Mouse (Mus musculus) liver, adult 2 months (tissue): ENCODE results near the gene Unc13a.

Experiments
- CTCF ChIP-seq: fragments of 200-500 bp; IDR thresholded peaks from 2 replicates; pipeline ENCODE4 v1.5.1; 2011; ENCODE audit warnings: low read depth, low read length, control low read depth
- POLR2A ChIP-seq: fragments of 200-500 bp; IDR thresholded peaks from 2 replicates; pipeline ENCODE4 v1.6.1; 2011; ENCODE audit warnings: low read length, control low read depth; ENCODE audit not compliant: insufficient read depth; ENCODE audit errors: extremely low read depth

- TF ChIP-seq CTCF (no peak), POLR2A (no peak)
Measured at GRCm38 (mm10) chr8:71604021-71604420, 67.5 kb downstream of the Unc13a start.
